Mouse (Mus musculus) CH12.LX (cell line): ENCODE data around the gene Gins1. TPM values are rescaled to one million over a fixed set of nuclear protein-coding genes. Genes with fewer than 3 reads are reported as not detected.

ENCODE experiments used
- DNase-seq: peaks from one replicate; pipeline ENCODE4 v3.0.0-alpha.2; 2013; ENCODE audit errors: extremely low read depth
- H3K27ac ChIP-seq: 2 replicates; pipeline ENCODE4 v1.5.1; 2012; ENCODE audit warnings: low read depth, mild to moderate bottlenecking, control low read depth, moderate library complexity; ENCODE audit not compliant: insufficient read depth
- H3K27me3 ChIP-seq: replicated peaks from 2 replicates; pipeline ENCODE3; 2012; ENCODE audit warnings: inconsistent platforms
- H3K36me3 ChIP-seq, 2 experiments: replicated peaks in 1 of 2; 2 replicates each; pipeline versions ENCODE3 to v1.6.1; 2012; ENCODE audit warnings: inconsistent platforms in 1 of 2, low read length in 1 of 2, mild to moderate bottlenecking in 1 of 2, mixed read lengths in 1 of 2, moderate library complexity in 1 of 2; ENCODE audit not compliant: control insufficient read depth in 1 of 2, insufficient read depth in 1 of 2
- H3K4me1 ChIP-seq, 2 experiments: 2 replicates each; pipeline ENCODE4 v1.6.1; 2012; ENCODE audit warnings: inconsistent platforms in 1 of 2, moderate library complexity in 1 of 2; ENCODE audit not compliant: insufficient read depth in 2 of 2, control insufficient read depth in 1 of 2
- H3K4me2 ChIP-seq: 2 replicates; pipeline ENCODE4 v1.6.1; 2012; ENCODE audit warnings: low read depth, mild to moderate bottlenecking, control low read depth; ENCODE audit not compliant: poor library complexity, insufficient read depth, severe bottlenecking
- H3K4me3 ChIP-seq, 3 experiments: fragments of 150-350 bp in 1 of 3; sonication (generic) in 1 of 3; replicated peaks in 1 of 3; 2 replicates each; pipeline versions ENCODE3 to v1.5.1; 2011 to 2012; ENCODE audit warnings: low read depth in 2 of 3, low read length in 2 of 3, mild to moderate bottlenecking in 2 of 3, moderate library complexity in 2 of 3, control low read depth in 1 of 3, improper control_type of control experiment in 1 of 3, inconsistent platforms in 1 of 3, mixed read lengths in 1 of 3; ENCODE audit not compliant: poor library complexity in 1 of 3
- H3K79me2 ChIP-seq: replicated peaks from 2 replicates; pipeline ENCODE4 v1.6.1; 2012; ENCODE audit warnings: mild to moderate bottlenecking, moderate library complexity; ENCODE audit not compliant: control insufficient read depth, poor library complexity, insufficient read depth, severe bottlenecking; ENCODE audit errors: extremely low read depth
- H3K9ac ChIP-seq: 2 replicates; pipeline ENCODE4 v1.6.1; 2012; ENCODE audit warnings: low read depth, mild to moderate bottlenecking, control low read depth, moderate library complexity; ENCODE audit not compliant: insufficient read depth
- H3K9me3 ChIP-seq: replicated peaks from 2 replicates; pipeline ENCODE3; 2012; ENCODE audit warnings: low read length, inconsistent platforms, mixed read lengths
- BHLHE40 ChIP-seq: IDR thresholded peaks from 2 replicates; pipeline ENCODE4 v1.6.1; 2011; ENCODE audit warnings: mild to moderate bottlenecking, low read depth, low read length, improper control_type of control experiment
- CTCF ChIP-seq, 2 experiments: IDR thresholded peaks in 1 of 2; conservative IDR thresholded peaks in 1 of 2; 2 replicates each; pipeline ENCODE4 v1.5.1; 2011 to 2012; ENCODE audit warnings: low read depth in 2 of 2, low read length in 2 of 2, improper control_type of control experiment in 1 of 2, inconsistent platforms in 1 of 2, mild to moderate bottlenecking in 1 of 2, moderate library complexity in 1 of 2
- ELF1 ChIP-seq: IDR thresholded peaks from 2 replicates; pipeline ENCODE4 v1.6.1; 2014; ENCODE audit warnings: low read depth, mild to moderate bottlenecking, inconsistent platforms, low read length, improper control_type of control experiment
- EP300 ChIP-seq: IDR thresholded peaks from 2 replicates; pipeline ENCODE4 v1.6.1; 2011; ENCODE audit warnings: low read length, improper control_type of control experiment
- IRF4 ChIP-seq: IDR thresholded peaks from 2 replicates; pipeline ENCODE4 v1.6.1; 2014; ENCODE audit warnings: low read depth, mild to moderate bottlenecking, inconsistent platforms, low read length, improper control_type of control experiment
- KAT2A ChIP-seq: IDR thresholded peaks from 2 replicates; pipeline ENCODE4 v1.6.1; 2012; ENCODE audit warnings: low read length, improper control_type of control experiment, inconsistent platforms; ENCODE audit not compliant: insufficient replicate concordance
- MAFK ChIP-seq: IDR thresholded peaks from 2 replicates; pipeline ENCODE4 v1.6.1; 2011; ENCODE audit warnings: low read length, improper control_type of control experiment; ENCODE audit not compliant: insufficient replicate concordance
- MEF2A ChIP-seq: IDR thresholded peaks from 2 replicates; pipeline ENCODE4 v1.6.1; 2014; ENCODE audit warnings: low read depth, mild to moderate bottlenecking, inconsistent platforms, low read length, improper control_type of control experiment, borderline replicate concordance
- MYC ChIP-seq: IDR thresholded peaks from 2 replicates; pipeline ENCODE4 v1.6.1; 2011; ENCODE audit warnings: low read depth, mild to moderate bottlenecking, improper control_type of control experiment, low read length
- NELFE ChIP-seq: IDR thresholded peaks from 2 replicates; pipeline ENCODE4 v1.6.1; 2011; ENCODE audit warnings: low read depth, low read length, improper control_type of control experiment
- NRF1 ChIP-seq: IDR thresholded peaks from 2 replicates; pipeline ENCODE4 v1.6.1; 2014; ENCODE audit warnings: low read depth, mild to moderate bottlenecking, inconsistent platforms, low read length, improper control_type of control experiment, moderate library complexity
- POLR2AphosphoS2 ChIP-seq: IDR thresholded peaks from 2 replicates; pipeline ENCODE4 v1.6.1; 2011; ENCODE audit warnings: low read depth, low read length, improper control_type of control experiment
- ZC3H11A ChIP-seq: IDR thresholded peaks from 2 replicates; pipeline ENCODE4 v1.6.1; 2012; ENCODE audit warnings: low read depth, mild to moderate bottlenecking, inconsistent platforms, low read length, improper control_type of control experiment
- ZKSCAN1 ChIP-seq: IDR thresholded peaks from 2 replicates; pipeline ENCODE4 v1.6.1; 2012; ENCODE audit warnings: low read depth, inconsistent platforms, low read length, improper control_type of control experiment, borderline replicate concordance
- dilution Hi-C: fragments of 300-500 bp; cut with MboI; formaldehyde crosslinking; loops from 2 replicates; pipeline ENCODE4 v1.14.3; 2020; ENCODE audit warnings: low sequenced_read_pairs; ENCODE audit not compliant: extremely low pct_unique_long_range_greater_than_20kb, extremely low pct_ligation_motif_present
- in situ Hi-C: fragments of 300-500 bp; cut with MboI; formaldehyde crosslinking; loops from 3 replicates; pipeline ENCODE4 v1.14.3; 2019; ENCODE audit warnings: low sequenced_read_pairs, low pct_ligation_motif_present, low pct_unique_long_range_greater_than_20kb, mixed read lengths
- polyA plus RNA-seq: library from polyadenylated mRNA; unstranded; fragments of >175 nt; gene quantifications from 2 replicates; pipeline ENCODE4 v1.2.1, GENCODE M21; 2012; ENCODE audit warnings: low read depth; ENCODE audit not compliant: insufficient read length
- total RNA-seq, 2 experiments: library from RNA; depleted of rRNA; stranded (reverse); fragments of 300-350 nt in 1 of 2; fragments of >200 nt in 1 of 2; gene quantifications; 2 replicates each; pipeline ENCODE4 v1.2.3; 2012 to 2014

Gins1 gene
- total and polyA plus RNA-seq, 3 experiments, result 41.4 to 76.7 (median 65.9) TPM

DNA sequence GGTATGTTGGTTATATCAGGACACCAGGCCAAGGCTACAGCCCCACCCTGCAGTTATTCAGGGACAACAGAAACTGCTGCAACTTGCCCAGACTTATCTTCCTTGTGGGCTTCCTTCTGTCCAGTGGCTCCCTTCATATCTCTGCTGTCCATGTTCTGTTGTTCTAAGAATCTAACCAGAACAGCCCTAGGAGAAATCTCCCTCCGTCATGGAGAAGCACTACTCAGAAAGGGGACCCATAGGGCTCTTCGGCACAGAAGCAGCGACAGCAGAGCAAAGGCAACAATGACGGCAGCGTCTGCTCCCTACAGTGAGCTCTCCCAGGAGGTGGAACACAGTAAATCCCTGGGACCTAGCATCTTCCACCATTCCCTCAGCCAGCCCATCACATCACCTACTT is 71.7 kb downstream of the Gins1 start:
- dilution Hi-C loops, result no loop called here
- Histone ChIP-seq H3K27me3 (no peaks in the 10 kb centered on the region), H3K36me3 (peaks cover 0 to 5% of the 10 kb centered on the region in 2 experiments), H3K4me2 (no peak overlapping the region)
- no peak for TF ChIP-seq ZKSCAN1
- TF ChIP-seq, all 38 proteins: peak for 0
- Histone ChIP-seq H3K4me1 (peaks cover 2 to 5% of the 10 kb centered on the region in 2 experiments; a peak in 1 of 4 replicates), H3K27ac (no peak overlapping the region), H3K4me3 (no peak overlapping the region), H3K9ac (no peak overlapping the region), H3K79me2 (no peaks in the 10 kb centered on the region), H3K9me3 (no peaks in the 10 kb centered on the region)
- no peak for DNase-seq
- in situ Hi-C loops, result no loop called here

DNA sequence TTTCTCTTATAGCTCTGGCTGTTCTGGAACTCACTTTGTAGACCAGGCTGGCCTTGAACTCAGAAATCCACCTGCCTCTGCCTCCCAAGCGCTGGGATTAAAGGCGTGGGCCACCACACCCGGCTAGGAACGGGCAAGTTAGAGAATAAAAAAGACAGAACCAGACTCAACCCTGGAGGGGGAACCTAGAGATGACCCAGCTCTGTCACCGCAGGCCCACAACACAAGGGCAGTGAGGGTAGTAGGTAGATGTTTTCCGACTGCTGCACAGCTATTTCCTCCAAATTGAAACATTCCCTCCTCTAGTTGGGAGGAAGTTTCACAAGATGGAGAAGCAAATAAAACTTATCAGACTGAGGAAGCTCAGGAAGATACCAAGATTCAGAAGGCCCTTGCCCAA is 72.5 kb downstream of the Gins1 start:
- DNase-seq, result no peak

DNA sequence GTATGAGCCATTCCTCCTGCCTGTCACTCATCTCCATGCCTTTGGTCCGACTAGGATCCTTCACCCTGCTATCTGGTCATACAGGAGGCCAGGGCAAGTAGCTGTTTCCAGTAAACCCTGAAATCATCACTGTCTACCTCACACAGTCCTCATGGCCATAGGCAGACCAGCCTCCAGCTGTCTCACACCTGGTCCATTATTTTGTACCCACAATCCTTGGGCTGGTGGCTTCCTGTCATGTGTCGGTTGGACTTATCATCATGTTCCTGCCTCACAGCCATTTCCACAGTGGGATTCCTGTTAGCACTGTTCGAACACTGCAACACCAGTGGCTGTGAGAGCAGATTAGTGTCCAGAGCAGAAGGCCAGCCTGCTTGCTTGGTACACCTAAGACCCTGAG is 73.6 kb downstream of the Gins1 start:
- no peak overlapping the region for H3K4me3 ChIP-seq
- no peak overlapping the region for H3K9ac ChIP-seq
- DNase-seq, result no peak
- H3K36me3 ChIP-seq, result peaks cover 0 to 3% of the 10 kb centered on the region in 2 experiments
- dilution Hi-C loops (no loop called here), in situ Hi-C loops (no loop called here)
- H3K4me2 ChIP-seq, result no peak overlapping the region
- H3K9me3 ChIP-seq, result no peaks in the 10 kb centered on the region
- H3K79me2 ChIP-seq, result no peaks in the 10 kb centered on the region; the same call in 1 of the 2 replicates
- no peaks in the 10 kb centered on the region for H3K27me3 ChIP-seq
- no peak for TF ChIP-seq BHLHE40
- no peak for TF ChIP-seq NELFE
- no peak for TF ChIP-seq ZKSCAN1
- TF ChIP-seq, all 38 proteins: peak for 0
- Histone ChIP-seq H3K4me1 (peaks cover 2 to 5% of the 10 kb centered on the region in 2 experiments; a peak in 1 of 4 replicates), H3K27ac (no peak overlapping the region)

More for the DNA sequence above, 72.5 kb downstream of the Gins1 start:
- H3K9ac ChIP-seq, result no peak overlapping the region
- in situ Hi-C loops (no loop called here), dilution Hi-C loops (no loop called here)
- H3K4me2 ChIP-seq, result no peak overlapping the region
- peaks cover 2 to 5% of the 10 kb centered on the region in 2 experiments; a peak in 1 of 4 replicates for H3K4me1 ChIP-seq
- no peak for TF ChIP-seq BHLHE40
- no peak for TF ChIP-seq MAFK
- no peak for TF ChIP-seq CTCF (conservative IDR thresholded peaks at IDR 0.05 in 1 of 2, IDR thresholded peaks at IDR 0.05 in 1 of 2; ENCODE audit: low read depth in 2 of 2, low read length in 2 of 2)
- TF ChIP-seq MEF2A, result no peak
- no peak for TF ChIP-seq KAT2A
- TF ChIP-seq ELF1, result no peak
- no peak for TF ChIP-seq MYC
- TF ChIP-seq EP300, result no peak
- TF ChIP-seq NRF1, result no peak
- TF ChIP-seq IRF4, result no peak
- TF ChIP-seq ZC3H11A, result no peak
- TF ChIP-seq POLR2AphosphoS2, result no peak
- H3K4me3 ChIP-seq, result no peak overlapping the region
- no peaks in the 10 kb centered on the region for H3K79me2 ChIP-seq
- H3K27me3 ChIP-seq, result no peaks in the 10 kb centered on the region
- H3K27ac ChIP-seq, result no peak overlapping the region
- H3K9me3 ChIP-seq, result no peaks in the 10 kb centered on the region
- H3K36me3 ChIP-seq, result peaks cover 0 to 5% of the 10 kb centered on the region in 2 experiments
